Mouse (Mus musculus): ENCODE results near the gene Eml1. TPM values are rescaled to one million over a fixed set of nuclear protein-coding genes. Genes with fewer than 3 reads are reported as not detected.

Eml1 gene
- total RNA-seq, 2 experiments from 2014 or later: 93.3 to 99.0 TPM

DNA sequence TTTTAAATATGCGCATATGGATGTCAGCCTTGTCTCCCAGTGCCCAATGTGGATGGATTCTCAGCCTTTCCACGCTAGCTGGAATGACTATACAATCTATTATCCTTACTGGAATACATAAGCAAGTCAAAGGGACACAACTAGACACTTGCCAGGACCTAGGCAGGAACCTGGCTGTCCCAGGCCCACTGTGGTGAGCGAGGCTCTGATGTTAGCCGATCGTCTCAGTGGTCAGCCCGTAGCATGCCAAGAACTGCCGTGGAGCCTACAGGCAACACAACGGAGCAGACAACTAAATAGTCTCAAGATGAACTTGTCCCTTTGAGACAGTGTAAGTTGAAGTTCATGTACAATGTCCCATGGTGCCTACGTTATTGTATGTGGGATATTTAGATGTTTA, 44.2 kb downstream of the Eml1 start:
- DNase-seq: peak; percentile 45
- intact Hi-C loops (cut with DNase I): loop anchor here (5.0 kb wide), 1 partner anchor 38 kb away; no protein-coding TSS in a partner anchor

DNA sequence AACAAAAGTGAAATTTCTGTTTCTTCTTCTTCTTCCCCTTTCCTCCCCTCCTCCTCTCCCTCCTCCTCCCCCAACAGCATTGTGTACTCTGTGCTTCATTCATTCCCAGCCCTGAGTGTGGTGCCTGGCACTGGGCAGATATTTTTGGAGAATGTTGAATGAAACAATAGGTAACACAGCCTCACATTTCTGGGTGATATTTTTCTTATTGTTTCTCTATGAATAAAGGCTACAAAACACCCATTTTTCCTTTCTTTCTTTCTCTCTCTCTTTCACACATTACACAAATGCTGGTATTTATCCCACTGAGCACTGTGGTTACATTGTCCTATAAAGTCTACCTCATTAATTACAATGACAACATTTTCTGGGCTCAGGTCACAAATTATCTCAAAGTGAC, 48.8 kb downstream of the Eml1 start:
- intact Hi-C loops (cut with DNase I): no loop called here
- no peak for DNase-seq

DNA sequence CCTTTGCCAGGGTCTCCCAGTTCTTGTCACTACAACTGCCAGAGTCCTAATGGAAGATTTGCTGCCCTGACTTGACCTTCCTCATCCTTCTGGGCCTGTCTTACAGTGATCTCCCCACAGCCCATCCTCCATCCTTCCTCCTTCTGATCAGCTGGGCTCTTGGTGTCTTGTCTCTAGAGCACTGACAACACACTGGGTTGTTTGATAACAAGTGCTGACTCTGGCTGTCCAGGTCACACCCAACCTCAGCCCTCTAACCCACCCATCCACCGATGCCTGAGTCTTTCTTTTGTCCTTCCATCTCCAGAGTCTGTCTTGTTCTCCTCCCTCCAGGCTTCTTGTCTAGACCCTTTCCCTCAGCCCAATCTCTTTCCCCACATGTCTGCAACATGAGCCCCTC, 50.7 kb downstream of the Eml1 start:
- intact Hi-C loops (cut with DNase I): loop anchor here (10.0 kb wide), 1 partner anchor 63 kb away; no protein-coding TSS in a partner anchor
- DNase-seq: no peak

DNA sequence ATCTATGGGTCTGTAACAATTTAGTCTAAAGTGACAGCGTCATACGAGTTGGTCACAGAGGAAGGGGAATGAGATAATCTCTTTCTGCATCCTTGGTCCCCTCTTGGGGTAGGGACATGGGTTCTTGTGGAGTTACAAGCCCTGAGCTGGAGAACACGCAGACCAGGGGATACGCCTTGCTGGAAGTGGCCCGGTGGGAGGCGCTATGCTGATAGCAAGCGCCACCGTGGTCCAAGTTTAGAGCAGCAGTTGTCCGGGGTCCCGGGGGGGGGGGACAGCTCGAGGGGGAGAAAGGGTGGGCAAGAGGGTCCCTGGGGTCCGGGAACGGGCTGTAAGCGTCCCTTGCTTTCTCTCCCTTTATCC, 51.7 kb downstream of the Eml1 start:
- intact Hi-C loops (cut with DNase I): loop anchor here (10.0 kb wide), 1 partner anchor 62 kb away; no protein-coding TSS in a partner anchor
- DNase-seq: peak; percentile 67

DNA sequence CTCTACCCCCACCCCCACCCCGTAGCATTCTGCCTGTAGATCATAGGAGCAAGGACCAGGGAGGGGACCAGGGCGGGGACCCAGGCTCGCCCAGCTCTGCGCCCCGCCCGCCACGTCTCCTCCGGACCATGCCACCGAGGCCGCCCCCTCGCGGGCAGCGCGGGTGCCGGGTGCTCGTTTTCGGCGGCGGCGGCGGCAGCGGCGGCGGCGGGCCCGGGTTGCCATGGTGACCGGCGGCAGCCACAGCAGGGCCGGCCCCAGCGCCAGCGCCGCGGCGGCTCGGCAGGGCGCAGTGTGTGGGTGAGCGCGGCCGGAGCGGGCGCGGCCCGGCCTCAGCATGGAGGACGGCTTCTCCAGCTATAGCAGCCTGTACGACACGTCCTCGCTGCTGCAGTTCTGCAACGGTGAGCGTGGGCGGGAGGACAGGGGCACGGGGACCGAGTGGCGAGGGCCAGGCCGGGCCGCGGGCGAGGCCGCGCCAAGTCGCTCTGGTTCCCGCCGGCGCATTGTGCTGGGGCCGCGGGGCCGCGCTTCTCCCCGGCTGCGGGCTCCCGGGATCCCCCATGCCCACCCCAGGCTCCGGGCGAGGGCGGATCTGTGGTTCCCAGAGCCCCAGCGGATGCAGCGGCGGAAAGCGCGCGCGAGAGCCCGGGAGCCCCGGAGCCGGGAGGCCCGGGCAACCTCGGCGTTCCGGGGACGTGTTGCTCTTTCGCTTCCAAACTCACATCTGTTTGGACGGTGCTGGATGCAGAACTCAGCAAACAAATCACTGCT, 52.3 kb downstream of the Eml1 start:
- intact Hi-C loops (cut with DNase I): loop anchor here (10.0 kb wide), 1 partner anchor 62 kb away; no protein-coding TSS in a partner anchor
- peak; percentile 93 for DNase-seq

DNA sequence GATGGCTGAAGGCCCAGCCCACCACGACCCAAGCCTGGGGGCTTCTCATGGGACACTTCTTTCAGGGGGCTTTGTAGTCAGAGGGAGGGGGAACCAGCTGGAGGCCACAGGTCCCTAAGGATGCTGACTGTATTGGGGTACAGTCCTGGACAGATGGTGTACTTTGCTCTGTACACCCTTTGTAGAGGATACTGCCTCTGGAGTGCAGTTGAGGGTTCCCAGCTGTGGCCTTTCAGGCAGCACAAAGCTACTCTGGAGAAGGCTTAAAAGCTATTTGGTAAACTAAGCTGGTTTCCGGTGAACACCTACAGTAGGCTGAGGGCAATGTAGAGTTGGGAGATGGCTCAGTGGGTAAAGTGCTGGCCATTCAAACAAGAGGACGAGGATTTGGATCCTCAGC, 60.2 kb downstream of the Eml1 start:
- intact Hi-C loops (cut with DNase I): no loop called here
- no peak for DNase-seq

DNA sequence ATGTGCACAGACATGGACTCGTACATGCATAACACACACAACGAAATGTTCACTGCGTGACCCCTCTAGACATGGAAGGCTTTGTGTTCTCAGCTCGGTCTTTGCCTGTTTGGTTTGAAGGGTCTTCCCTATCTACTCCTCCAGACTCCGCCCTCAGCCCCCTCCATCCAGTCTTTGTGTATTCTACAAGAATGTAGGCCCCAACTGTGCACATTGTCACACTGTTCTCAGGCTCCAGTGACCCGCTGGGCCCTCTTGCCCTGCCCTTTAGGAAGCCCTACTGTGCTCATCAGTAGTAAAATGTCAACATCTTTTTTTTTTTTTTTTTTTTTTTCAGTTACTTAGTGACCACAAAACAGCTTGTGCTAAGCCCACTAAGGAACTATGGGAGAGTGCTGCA, 61.0 kb downstream of the Eml1 start:
- DNase-seq: no peak
- intact Hi-C loops (cut with DNase I): no loop called here

DNA sequence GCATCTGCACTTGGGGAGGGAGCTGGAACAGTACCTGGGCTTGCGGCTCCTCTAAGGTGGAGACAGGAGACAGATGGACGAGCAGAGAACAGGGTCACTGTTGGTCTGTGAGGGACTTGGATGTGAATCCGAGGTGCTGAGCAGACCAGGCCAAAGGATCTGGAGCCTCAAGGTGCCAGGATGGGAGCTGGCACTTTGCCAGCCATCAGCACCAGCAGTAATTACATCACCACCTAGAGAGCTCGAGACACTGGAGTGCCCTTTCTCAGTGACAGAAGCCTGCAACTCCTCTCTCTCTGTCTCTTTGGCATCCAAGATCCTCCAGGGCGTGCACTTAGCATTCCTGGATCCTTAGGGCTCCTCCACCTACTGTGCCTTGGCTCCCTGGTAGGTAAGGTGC, 61.8 kb downstream of the Eml1 start:
- peak; percentile 52 for DNase-seq
- intact Hi-C loops (cut with DNase I): no loop called here

DNA sequence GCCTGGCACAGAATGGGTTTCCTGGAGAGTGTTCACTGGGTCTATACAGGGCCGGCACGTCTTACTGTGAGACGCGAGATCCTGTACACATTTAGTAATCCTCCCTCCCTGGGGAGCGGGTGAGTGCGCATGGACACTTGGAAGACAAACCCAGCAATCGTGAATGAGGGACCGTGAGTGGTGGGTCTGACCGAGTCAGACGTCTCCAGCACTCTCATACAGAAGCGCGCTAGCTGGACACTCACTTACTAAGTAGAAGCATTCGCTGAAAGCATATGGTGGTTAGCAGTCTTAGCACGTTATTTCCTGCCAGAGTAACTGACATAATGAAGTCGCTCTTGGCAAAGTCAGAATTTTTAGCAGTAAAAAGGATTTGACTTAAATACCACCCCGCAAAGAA, 62.3 kb downstream of the Eml1 start:
- intact Hi-C loops (cut with DNase I): no loop called here
- no peak for DNase-seq

DNA sequence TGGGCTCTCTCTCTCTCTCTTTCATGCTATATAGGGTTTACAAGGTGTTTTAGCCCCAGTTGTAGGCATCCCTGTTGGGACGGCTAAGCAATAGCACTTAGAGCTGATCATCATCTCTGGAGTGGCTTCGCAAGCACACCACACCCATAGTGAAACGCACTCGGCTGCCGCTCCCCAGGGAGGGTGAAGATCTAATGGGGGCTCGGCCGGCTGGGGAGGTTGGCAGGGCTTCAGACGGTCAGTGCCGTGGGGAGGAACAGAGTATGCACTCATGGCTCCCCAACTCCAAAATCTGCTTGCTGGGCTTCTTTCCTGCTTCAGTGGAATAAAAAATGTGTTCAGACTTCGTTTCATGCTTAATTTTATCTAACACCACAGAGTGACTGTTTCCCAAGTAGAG, 62.7 kb downstream of the Eml1 start:
- no peak for DNase-seq
- intact Hi-C loops (cut with DNase I): no loop called here

DNA sequence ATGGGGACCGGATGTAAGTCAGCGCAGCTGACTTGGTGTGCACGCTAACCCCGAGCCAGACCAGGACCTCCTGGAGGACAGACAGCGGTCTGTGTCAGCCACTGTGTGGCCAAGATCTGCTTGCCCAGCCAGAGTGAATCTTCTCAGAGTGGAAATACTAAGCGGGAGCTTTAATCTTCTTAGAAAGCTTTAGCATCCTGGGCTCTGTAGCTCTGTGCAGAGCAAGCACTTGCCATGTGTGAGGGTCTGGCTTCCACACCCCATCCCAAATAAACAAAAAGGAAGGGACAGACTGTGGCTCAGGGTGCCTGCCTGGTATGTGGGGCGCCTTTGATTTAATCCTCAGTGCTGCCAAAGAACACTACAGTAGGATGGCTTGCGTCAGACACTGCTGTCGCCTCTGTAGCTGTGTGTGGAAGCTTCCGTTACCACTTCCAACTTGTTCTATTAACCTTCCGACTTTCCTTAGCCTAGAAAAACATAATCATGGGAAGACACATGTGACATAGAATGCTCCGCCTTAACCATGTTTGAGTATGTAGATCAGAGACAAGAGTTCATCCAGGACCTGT, 64.8 kb downstream of the Eml1 start:
- intact Hi-C loops (cut with DNase I): no loop called here
- no peak for DNase-seq

DNA sequence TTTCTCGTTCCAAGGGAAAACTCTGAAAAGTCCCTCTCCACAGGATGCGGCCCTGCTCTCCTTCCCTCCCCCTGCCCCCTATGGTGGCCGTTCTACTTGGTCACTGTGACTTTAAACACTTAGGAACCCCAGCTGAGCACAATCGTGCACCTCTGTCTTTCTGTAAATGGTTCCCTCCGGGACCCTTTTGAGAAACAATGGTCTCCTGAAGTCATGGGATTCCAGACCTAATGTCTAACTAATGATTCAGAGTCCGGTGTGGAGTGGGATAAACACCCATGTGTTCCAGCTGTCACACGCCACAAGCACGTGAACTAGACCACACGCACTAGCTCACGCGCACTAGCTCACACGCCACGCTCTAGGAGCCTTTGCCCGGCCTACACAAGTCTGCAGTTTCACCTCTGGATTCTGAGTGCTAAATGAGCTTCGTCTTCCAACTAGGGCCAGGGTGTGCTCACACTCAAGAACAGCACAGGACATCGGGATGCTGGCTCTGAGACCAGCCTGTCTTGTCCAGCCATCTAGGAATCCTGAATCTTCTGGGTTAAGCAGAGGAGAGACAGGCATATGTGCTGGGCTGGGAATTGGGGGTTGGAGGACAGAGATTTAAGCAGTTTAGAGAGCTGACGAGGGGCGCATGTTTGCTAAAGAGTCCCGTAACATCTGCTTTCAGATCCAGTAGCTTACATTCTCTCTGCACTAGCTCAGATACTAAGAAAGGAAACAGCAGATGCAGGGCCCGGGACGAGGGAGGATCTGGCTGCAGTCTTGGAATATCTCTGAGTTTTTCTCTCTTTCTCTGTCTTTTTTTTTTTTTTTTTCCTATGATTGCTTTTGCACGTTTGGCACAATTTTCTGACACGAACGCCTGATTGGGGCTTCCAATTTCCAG, 65.5 kb downstream of the Eml1 start:
- intact Hi-C loops (cut with DNase I): no loop called here
- DNase-seq: no peak

DNA sequence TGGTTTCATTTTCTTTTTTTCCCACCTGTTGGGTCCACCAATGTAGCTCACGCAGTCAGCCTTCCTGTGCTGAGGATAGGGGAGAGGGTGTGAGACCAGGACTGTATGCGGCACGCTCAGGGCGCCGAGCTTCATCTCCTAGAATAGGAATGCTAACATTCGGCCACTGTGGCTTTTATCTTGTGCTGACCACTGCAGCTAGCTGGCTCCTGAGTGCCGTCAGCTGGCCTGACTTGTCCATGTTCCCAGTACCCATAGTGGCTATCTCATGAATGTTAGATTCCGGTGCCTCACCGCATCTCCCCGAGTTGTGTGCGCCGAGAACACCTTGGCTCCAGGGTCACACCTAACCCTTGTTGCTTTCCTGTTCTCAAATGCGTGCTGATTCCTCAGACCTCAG, 66.7 kb downstream of the Eml1 start:
- intact Hi-C loops (cut with DNase I): no loop called here
- DNase-seq: no peak

DNA sequence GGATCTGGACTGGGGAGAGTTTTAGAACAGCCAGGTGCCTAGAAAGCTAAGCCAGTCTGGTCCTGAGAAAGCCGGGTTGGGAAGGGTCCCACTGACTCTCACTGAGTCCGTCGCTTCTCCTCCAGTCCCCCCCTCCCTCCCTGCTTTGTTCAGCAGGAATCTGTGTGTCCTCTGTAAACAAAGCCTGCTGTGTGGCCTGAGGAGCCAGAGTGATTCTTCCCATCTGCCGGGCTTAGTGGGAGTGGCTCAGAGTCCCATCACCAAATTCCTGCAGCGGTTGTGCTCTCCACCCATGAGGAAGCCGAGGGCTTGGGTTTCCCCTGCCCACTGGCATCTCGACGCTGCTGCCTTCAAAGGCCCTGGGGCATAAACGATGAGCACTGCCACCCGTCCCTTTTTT, 72.5 kb downstream of the Eml1 start:
- DNase-seq: peak; percentile 20
- intact Hi-C loops (cut with DNase I): no loop called here

DNA sequence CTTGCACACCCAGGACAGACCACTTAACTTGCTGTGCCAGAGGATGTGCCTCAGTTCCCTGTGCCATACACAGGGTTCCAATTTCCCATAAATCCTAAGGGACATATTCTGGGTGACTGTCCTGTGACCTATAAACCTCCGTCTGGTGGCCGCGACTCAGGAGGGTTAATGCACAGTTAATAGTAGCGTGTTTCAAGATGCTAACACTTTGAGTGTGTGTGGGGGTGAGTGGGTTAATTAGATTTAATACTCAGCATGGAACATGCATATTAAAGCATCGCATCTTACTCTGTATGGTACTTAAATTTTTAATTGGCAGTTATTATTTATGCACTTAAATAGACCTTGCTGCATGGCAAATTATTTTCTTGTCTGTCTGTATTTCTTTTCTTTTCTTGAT, 73.0 kb downstream of the Eml1 start:
- intact Hi-C loops (cut with DNase I): no loop called here
- no peak for DNase-seq

DNA sequence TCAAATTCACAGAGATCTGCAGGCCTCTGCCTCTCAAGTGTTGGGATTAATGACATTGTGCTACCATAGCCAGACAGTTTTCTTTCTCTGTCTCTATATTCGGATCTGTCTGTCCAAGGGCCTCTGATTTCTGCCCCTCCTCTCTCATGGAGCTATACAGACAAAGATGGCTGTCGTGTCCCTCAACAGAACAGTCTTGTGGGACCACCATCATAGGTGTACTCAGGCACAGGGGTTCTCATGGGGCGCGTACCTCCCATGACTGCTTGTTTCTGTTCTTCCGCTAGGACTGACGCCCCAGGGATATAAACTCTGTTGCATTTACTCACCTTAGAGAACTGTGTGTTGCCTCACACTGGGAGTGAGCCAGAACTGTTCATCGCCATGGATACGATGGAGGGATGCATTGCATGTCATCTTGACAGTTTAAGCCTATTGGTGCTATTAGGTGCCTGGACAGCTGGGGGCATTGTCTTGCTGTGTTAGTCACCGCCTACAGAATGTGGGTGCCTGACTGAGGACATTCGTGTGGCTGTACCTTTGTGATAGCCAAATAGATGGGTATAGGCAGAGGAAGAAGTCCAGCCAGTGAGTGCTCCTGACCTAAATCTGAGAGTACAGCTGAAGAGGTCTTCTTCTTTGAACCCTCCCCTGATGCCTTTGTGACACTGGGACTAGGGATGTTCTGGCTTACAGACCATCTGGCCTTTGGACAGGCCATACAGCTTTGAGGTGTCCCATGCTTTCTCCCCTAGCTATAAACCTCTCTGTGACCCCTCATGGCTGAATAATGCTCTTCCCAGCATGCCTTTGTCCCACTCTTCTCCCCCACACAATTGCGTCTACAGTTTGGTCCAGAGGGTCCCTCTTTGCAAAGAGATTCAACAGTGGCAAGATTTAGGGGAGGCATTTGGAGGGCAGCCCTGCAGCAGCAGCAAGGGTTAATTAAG, 73.7 kb downstream of the Eml1 start:
- no peak for DNase-seq
- intact Hi-C loops (cut with DNase I): no loop called here

DNA sequence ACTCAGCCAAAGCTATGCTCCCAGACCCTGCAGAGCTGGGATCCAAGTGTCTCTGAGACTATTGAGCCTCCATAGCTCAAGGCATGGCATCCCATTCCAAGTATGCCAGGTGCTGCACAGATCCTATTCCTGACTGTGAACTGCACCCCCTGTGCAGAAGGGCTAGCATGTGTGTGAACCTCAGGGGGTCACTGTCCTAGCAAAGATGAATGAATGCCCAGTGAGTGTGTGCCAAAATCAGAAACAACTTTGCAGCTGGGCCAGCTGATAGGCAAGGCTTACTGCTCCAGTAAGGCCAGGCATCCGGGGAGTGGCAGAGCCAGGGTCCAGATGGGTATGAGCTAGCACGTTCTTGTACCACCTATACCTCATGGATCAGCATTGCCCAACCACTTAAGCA, 76.0 kb downstream of the Eml1 start:
- DNase-seq: peak; percentile 46
- intact Hi-C loops (cut with DNase I): no loop called here

DNA sequence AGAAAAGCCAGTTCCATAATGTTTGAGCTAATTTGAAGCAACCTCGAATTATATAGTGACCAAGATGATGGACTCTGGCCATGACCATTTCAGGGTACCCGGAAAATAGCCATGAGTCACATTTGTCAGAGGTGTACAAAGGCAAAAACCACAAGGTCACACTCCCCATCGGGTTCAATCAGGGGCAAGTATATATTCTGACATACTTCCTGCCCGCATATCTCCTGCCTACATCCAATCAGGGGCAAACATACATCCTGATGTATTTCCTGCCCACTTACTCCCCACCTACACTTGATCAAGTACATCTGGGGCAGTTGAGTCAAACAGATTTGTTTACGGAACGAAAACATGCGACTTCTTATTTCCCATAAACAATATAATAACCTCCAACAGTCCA, 77.6 kb downstream of the Eml1 start:
- no peak for DNase-seq
- intact Hi-C loops (cut with DNase I): no loop called here

DNA sequence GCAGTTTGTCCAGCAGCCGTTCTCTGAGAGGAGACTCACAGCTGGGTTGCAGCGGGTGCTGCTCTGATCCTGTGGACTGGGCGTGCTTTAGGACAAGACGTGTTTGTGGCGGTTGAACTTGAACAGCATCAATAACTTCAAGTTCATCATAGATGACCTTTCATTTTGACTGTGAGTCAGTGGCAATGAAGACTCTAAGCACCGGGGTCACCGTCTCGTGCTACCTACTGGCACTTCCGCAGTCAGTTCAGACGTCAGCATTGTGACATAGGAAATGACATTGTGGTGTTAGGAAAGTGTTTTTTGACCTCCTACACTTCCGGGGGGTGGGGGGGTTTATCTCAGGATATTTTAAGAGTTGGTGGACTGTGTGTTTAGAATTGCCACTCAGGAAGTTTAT, 79.2 kb downstream of the Eml1 start:
- intact Hi-C loops (cut with DNase I): no loop called here
- DNase-seq: no peak

DNA sequence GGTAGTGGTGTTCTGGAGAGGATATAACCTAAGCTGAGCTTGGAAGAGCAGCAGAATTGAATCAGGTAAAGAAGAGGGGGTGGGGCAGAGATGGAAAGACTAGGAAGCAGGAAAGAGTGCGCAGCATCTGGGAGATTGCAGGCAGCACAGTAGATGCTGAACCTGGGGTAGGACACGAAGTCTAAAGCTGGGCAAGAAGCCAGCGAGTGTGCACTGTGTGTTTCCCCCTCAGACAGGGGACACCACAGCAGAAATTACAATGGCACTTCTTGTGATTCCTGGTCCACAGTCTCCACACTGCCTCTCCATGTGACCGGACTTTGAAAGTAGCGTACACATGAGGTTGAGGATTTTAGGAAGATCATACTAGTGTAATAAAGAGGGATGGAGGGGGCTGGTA, 79.8 kb downstream of the Eml1 start:
- DNase-seq: no peak
- intact Hi-C loops (cut with DNase I): no loop called here
